Mouse (Mus musculus) limb, embryonic 14.5 days (tissue): ENCODE results near the gene Tldc1. TPM values are rescaled to one million over a fixed set of nuclear protein-coding genes. Genes with fewer than 3 reads are reported as not detected.

Experiments
- ATAC-seq: fragments of 200-750 bp; cut with Nextera tagmentation; 2 replicates; pipeline ENCODE4 v1.8.0; 2017; ENCODE audit warnings: low read depth, moderate number of reproducible peaks, moderate TSS enrichment; ENCODE audit not compliant: low FRiP score
- DNase-seq: peaks from one replicate; pipeline ENCODE4 v3.0.0-alpha.2; 2015; ENCODE audit warnings: low spot score
- H3K27ac ChIP-seq: fragments of 300-500 bp; sonication (generic); replicated peaks from 2 replicates; pipeline ENCODE4 v1.5.1; 2014; ENCODE audit warnings: low read depth, mild to moderate bottlenecking, low read length, moderate library complexity, mixed read lengths
- H3K27me3 ChIP-seq: fragments of 300-500 bp; sonication (generic); 2 replicates; pipeline ENCODE4 v1.6.1; 2014; ENCODE audit warnings: low read length, mixed read lengths; ENCODE audit not compliant: control insufficient read depth, insufficient read depth
- H3K36me3 ChIP-seq: fragments of 300-500 bp; sonication (generic); 2 replicates; pipeline ENCODE4 v1.6.1; 2014; ENCODE audit warnings: mild to moderate bottlenecking, low read length, moderate library complexity, mixed read lengths; ENCODE audit not compliant: control insufficient read depth, insufficient read depth
- H3K4me1 ChIP-seq: fragments of 300-500 bp; sonication (generic); 2 replicates; pipeline ENCODE4 v1.6.1; 2014; ENCODE audit warnings: antibody characterized with exemption, low read length, mixed read lengths; ENCODE audit not compliant: control insufficient read depth, insufficient read depth
- H3K4me2 ChIP-seq: fragments of 300-500 bp; sonication (generic); replicated peaks from 2 replicates; pipeline ENCODE4 v1.6.1; 2014; ENCODE audit warnings: low read depth, mild to moderate bottlenecking, low read length, moderate library complexity; ENCODE audit not compliant: severe bottlenecking
- H3K4me3 ChIP-seq: fragments of 300-500 bp; sonication (generic); replicated peaks from 2 replicates; pipeline ENCODE4 v1.5.1; 2014; ENCODE audit warnings: low read length
- H3K9ac ChIP-seq: fragments of 300-500 bp; sonication (generic); 2 replicates; pipeline ENCODE4 v1.6.1; 2014; ENCODE audit warnings: mild to moderate bottlenecking, low read depth, low read length, moderate library complexity; ENCODE audit not compliant: severe bottlenecking
- H3K9me3 ChIP-seq: fragments of 300-500 bp; sonication (generic); 2 replicates; pipeline ENCODE4 v1.6.1; 2016; ENCODE audit warnings: low read length; ENCODE audit not compliant: control insufficient read depth
- POLR2A ChIP-seq: fragments of 200-500 bp; IDR thresholded peaks from 2 replicates; pipeline ENCODE4 v1.8.0; 2012; ENCODE audit warnings: inconsistent platforms, mild to moderate bottlenecking, moderate library complexity, borderline replicate concordance; ENCODE audit not compliant: insufficient read depth, insufficient read length; ENCODE audit errors: extremely low read depth
- WGBS: fragments of 180-500 bp; shearing (Covaris S2); extraction: QIAGEN DNeasy Blood & Tissue Kit; methylation state at CpG from one replicate; pipeline ENCODE4 v1.1.7; 2014; 5-methylcytosine and 5-hydroxymethylcytosine counted together
- polyA plus RNA-seq, 2 experiments: library from polyadenylated mRNA; depleted of rRNA in 1 of 2; stranded (reverse) in 1 of 2; unstranded in 1 of 2; fragments of >200 nt; fragmentation: Nextera tagmentation in 1 of 2; extraction: Ambion mirVana in 1 of 2; gene quantifications; 2 replicates each; pipeline versions ENCODE4 v1.2.1 to v1.2.3; 2012 to 2014

Gene Tldc1
- polyA plus RNA-seq, 2 experiments = 5.1 to 10.6 TPM

- Histone ChIP-seq H3K4me3 (no peak overlapping the region), H3K9me3 (no peaks in the 10 kb centered on the region), H3K9ac (no peak overlapping the region), H3K4me1 (peaks cover 7% of the 10 kb centered on the region; the same call in 1 of the 2 replicates), H3K4me2 (no peak overlapping the region), H3K27ac (no peak overlapping the region), H3K36me3 (0 out of 2 replicates have a peak, but pooled peaks cover 3% of the 10 kb centered on the region), H3K27me3 (no peaks in the 10 kb centered on the region)
- 93% methylated on average over 9 of the region's 9 CpGs for WGBS
- no peak for ATAC-seq
- TF ChIP-seq POLR2A = no peak
- DNase-seq = no peak
Measured at GRCm38 (mm10) chr8:119809620-119810019, 31.4 kb upstream of the Tldc1 start.

GRCm38 (mm10) chr8:119807687-119808086 is 29.5 kb upstream of the Tldc1 start:
- no peaks in the 10 kb centered on the region for H3K27me3 ChIP-seq
- H3K9me3 ChIP-seq = no peaks in the 10 kb centered on the region
- no peak overlapping the region for H3K9ac ChIP-seq
- ATAC-seq = no peak
- H3K4me2 ChIP-seq = no peak overlapping the region
- DNase-seq = no peak
- WGBS = 80% methylated on average over 4 of the region's 4 CpGs
- TF ChIP-seq POLR2A = no peak
- no peaks in the 10 kb centered on the region for H3K4me1 ChIP-seq
- H3K4me3 ChIP-seq = no peak overlapping the region
- no peak overlapping the region for H3K27ac ChIP-seq
- H3K36me3 ChIP-seq = 0 out of 2 replicates have a peak, but pooled peaks cover 3% of the 10 kb centered on the region

- no peak for ATAC-seq
- no peak overlapping the region for H3K4me2 ChIP-seq
- no peak overlapping the region for H3K9ac ChIP-seq
- 71% methylated on average over 14 of the region's 14 CpGs for WGBS
- H3K4me1 ChIP-seq = no peaks in the 10 kb centered on the region
- no peak for TF ChIP-seq POLR2A
- no peak overlapping the region for H3K27ac ChIP-seq
- H3K9me3 ChIP-seq = no peaks in the 10 kb centered on the region
- no peaks in the 10 kb centered on the region for H3K27me3 ChIP-seq
- H3K36me3 ChIP-seq = 0 out of 2 replicates have a peak, but pooled peaks cover 3% of the 10 kb centered on the region
- no peak overlapping the region for H3K4me3 ChIP-seq
- no peak for DNase-seq
Measured at GRCm38 (mm10) chr8:119806422-119807263, 28.4 kb upstream of the Tldc1 start.

- H3K27ac ChIP-seq = no peak overlapping the region
- H3K9ac ChIP-seq = no peak overlapping the region
- H3K4me1 ChIP-seq = 0 out of 2 replicates have a peak, but pooled peaks cover 2% of the 10 kb centered on the region
- 69% methylated on average over 8 of the region's 8 CpGs for WGBS
- no peak for DNase-seq
- H3K4me2 ChIP-seq = no peak overlapping the region
- H3K36me3 ChIP-seq = 0 out of 2 replicates have a peak, but pooled peaks cover 3% of the 10 kb centered on the region
- no peak for TF ChIP-seq POLR2A
- H3K9me3 ChIP-seq = no peaks in the 10 kb centered on the region
- no peak for ATAC-seq
- no peak overlapping the region for H3K4me3 ChIP-seq
- H3K27me3 ChIP-seq = no peaks in the 10 kb centered on the region
Measured at GRCm38 (mm10) chr8:119805275-119805674, 27.1 kb upstream of the Tldc1 start.

- ATAC-seq (no peak), DNase-seq (no peak)
- Histone ChIP-seq H3K4me2 (no peak overlapping the region), H3K9ac (no peak overlapping the region), H3K4me3 (no peak overlapping the region), H3K27ac (no peak overlapping the region), H3K36me3 (no peaks in the 10 kb centered on the region), H3K27me3 (no peaks in the 10 kb centered on the region), H3K4me1 (peaks cover 16% of the 10 kb centered on the region), H3K9me3 (no peaks in the 10 kb centered on the region)
- TF ChIP-seq POLR2A = no peak
- WGBS = 88% methylated on average over 1 of the region's 1 CpGs
Measured at GRCm38 (mm10) chr8:119802592-119802991, 24.4 kb upstream of the Tldc1 start.
